Mouse (Mus musculus) activated CD4-positive, CD25-positive, alpha-beta regulatory T cell (primary cell): ENCODE measurements around the gene Vmn2r43. TPM values are rescaled to one million over a fixed set of nuclear protein-coding genes. Genes with fewer than 3 reads are reported as not detected.

Source experiments
- polyA plus RNA-seq, 2 experiments: library from polyadenylated mRNA; unstranded; fragments of 100-300 nt; shearing (Covaris generic); gene quantifications; one replicate each; pipeline ENCODE4 v1.2.1; 2017

The Vmn2r43 gene
- under 1 TPM in 1 of 2 experiments, not detected in 1; 0.07 TPM for polyA plus RNA-seq

DNA sequence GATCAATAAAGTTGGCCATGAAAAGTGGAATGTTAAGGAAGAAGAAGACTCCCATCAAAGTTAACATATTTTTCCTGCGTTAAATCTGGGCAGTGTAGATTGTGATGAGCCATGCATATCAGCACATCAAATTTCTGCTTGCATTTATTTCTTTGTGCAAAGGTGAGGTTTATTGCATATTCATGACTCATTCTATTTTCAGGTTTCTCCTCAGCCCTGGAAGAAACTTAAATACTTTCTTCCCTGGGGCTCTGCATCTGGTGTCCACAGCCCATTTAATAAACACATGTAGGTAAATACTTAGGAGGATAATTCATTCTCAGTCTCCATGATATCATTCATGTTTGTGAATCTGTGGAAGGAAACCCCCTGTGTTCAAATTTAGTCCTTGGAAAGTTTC is at the start of gene Vmn2r43:
Gene Vmn2r43, minus strand, starts transcription at position 101 of the 400 bp plus-strand sequence.

DNA sequence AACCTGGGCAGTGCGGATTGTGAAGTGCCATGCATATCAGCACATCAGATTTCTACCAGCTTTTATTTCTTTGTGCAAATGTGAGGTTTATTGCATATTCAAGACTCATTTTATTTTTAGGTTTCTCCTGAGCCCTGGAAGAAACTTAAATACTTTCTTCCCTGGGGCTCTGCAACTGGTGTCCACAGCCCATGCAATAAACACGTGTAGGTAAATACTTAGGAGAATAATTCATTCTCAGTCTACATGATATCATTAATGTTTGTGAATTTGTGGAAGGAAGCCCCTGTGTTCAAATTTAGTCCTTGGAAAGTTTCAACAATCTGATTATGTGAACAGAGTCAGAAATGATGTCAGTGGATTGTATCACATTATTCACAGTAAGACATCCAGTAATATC is 60.2 kb downstream of the Vmn2r43 start, which contains the start of gene Vmn2r42:
Gene Vmn2r42, minus strand, starts transcription at position 101 of the 400 bp plus-strand sequence.

Other genes starting within 250 kb of the Vmn2r43 start
- not detected for gene Vmn2r41, start 98.9 kb downstream of the Vmn2r43 start, polyA plus RNA-seq
- under 1 TPM in 1 of 2 experiments, not detected in 1; 0.11 TPM for gene Vmn2r42, start 60.3 kb downstream of the Vmn2r43 start, polyA plus RNA-seq
- under 1 TPM in 1 of 2 experiments, not detected in 1; 0.09 TPM for gene Vmn2r44, start 122.7 kb upstream of the Vmn2r43 start, polyA plus RNA-seq
- under 1 TPM in 1 of 2 experiments, not detected in 1; 0.06 TPM for gene Vmn2r45, start 228.5 kb upstream of the Vmn2r43 start, polyA plus RNA-seq